Mouse (Mus musculus): Measurements from ENCODE around the gene Abcg1.
A peak's percentile ranks its signal among the peaks of the same experiment; 100 is the strongest.

Abcg1 gene

DNA sequence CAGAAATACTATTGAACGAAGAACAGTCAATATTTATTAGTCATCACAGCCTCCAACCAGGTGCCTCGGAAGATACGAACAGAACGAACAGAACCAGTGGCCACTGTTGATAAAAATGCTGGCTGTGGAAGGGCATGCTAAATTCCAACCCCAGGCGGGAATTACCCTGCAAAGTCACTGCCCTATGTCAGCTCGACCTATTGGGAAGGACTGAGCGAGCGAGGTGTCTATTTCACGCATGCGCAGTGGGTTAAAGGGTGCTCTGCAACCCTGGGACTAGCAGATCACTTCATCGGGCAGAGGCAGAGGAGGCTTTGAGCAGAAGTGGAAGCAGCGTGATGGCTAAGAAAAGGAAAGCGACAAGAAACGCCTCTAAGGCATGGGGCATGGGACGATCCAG is 76.3 kb downstream of the Abcg1 start:
- peak; percentile 12 for DNase-seq

DNA sequence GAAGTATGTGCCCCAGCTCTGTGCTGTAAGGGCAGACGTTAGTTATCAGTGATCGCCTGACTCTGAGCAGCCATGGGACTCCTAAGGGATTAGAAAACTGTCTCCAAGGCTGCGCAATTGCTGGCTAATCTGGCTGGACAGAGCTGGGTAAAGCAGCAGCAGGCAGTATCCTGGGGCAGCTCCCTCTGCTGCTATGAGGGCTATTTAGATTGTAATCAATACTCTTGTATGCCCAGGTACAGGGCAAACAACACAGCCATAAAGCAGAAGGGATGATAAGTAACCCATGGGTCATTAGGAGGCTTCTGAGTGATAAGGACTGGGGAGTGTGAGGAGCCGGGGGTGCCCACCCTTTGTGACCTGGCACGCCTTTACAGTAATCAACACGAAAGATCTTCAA is 77.4 kb downstream of the Abcg1 start:
- no peak for DNase-seq

DNA sequence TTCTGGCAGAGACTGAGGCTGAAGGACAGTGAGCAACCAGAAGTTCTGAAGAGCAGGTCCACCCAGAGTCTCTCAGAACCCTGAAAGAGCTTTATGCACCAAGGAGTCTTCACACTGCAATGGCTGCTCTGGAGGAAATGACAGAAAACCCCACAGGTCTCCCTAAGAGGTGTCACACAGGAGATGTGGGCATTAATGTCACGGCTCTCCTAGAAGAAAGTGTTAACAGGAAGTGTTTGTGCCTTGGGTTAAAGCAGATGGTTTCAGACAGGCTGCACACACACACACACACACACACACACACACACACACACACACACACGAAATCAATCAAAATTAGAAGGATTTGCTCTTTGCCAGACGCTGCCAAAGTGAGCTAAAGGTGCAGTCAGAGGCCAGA is 78.8 kb downstream of the Abcg1 start:
- peak; percentile 13 for DNase-seq

DNA sequence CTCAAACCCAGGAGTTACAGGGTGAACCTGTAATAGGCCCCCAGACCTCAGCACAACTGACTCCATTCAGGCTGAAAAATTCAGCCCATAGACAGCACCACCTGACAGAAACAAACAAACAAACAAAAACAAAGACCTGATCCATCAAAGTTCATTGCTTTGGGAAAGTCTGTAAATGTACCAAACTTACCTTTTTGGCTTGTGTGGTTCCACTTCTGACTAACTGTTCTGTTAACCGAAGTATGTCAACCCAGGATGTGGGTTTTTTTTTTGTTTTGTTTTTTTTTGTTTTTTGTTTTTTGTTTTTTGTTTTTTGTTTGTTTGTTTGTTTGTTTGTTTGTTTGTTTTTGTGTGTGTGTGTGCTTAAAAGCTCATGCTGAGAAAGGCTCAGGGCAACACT is 79.3 kb downstream of the Abcg1 start:
- DNase-seq, result no peak

DNA sequence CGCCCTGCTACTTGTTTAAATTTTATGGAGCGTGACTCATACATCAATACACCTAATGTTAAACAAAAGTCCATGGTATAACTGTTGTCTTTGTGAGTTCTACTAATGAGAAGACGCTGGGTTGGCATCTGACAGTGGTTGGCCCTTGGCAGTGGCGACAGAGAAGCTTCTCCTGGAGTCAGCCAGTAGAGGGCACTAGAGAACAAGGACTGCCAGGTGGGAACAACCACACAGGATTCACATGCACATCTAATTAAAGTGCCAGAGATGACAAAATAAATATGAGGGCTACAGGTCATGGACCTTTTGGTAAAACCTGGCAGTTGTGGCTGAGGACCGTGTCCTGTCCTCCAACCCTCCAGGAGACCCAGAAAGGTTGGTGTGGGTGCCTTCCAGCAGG is 80.9 kb downstream of the Abcg1 start:
- DNase-seq, result peak; percentile 88

DNA sequence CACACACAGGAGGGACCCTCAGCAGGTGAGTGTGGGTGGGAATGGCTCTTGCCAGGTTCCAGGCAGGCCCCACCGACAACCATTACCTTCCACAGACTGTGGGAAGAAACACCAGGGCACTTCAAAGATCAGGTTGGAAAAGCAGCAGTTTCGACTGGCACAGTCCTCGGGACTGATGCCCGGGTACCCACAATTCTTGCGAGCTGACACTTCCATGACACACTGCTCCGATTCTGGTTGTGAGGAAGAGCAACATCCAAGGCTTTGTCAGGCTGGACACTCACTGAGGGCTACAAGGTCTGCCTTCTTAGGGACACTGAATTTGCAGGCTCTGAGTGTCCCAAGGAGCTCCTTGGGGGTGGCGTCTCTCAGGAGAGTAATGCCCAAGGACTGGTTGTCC is 84.6 kb downstream of the Abcg1 start:
- no peak for DNase-seq

DNA sequence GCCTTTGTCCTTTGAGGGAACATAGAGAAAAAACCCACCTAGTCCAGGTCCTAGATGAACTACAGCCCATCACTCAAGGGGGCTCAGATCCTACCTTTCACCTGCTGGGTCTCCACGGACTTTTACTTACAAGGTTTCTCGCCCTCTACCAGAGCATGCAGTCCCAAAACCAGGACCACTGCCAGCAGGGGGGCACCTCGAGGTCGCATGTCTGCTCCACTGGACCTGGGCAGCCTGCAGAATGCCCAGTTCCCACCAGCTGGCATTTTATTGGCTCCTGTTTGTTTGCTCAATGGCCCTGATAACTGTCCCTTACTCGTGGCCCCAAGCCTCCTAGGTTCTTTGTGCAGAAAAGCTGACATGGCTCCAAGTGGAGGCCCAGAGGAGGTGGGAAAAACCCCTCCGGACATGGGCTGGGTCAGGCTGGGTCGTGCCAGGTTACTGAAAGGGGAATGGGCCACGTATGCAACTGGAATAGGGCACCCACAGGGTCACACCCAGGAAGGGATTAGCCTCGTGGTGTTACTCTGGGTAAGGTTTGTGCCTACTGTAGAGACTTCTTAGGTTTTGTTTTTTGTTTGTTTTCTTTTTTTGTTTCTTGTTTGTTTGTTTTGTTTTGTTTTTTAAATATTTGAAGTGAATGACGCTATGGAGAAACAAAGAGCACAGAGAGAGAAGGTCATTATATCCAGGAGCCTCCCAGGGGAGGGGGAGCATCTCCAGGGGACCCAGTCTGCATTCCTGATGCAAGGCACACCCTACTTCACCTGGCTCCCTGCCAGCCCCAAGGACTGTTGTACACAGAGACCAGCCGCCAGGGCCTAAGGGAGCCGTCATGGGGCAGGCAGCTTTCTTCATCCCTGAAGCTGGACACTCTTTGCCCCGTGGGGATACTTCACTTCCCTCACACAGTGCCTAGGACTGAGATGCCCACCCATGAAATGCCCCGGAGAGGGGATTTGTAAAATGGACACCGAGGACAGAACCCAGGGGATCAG is 86.9 kb downstream of the Abcg1 start, which contains the start of gene Tff2:
Gene Tff2 (minus strand): TSS at position 243 of the 998 bp plus-strand sequence.
- no peak for DNase-seq

DNA sequence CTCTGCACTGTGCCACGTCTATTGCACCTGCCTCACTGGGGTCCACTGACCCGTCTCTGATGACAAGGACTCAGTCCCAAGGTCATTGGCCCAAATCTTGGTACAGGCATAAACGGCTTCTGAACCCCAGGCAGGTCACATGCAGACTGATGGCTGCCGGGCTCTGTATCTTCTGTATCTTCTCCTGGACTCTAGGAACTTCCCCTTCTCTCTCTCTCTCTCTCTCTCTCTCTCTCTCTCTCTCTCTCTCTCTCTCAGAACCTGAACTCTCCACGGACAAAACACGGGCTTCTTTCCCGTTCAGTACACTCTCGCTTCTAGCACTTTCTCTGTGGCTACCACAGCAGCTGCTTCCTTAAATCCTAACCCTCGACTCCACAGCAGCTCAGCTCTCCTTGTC is 88.5 kb downstream of the Abcg1 start:
- no peak for DNase-seq

DNA sequence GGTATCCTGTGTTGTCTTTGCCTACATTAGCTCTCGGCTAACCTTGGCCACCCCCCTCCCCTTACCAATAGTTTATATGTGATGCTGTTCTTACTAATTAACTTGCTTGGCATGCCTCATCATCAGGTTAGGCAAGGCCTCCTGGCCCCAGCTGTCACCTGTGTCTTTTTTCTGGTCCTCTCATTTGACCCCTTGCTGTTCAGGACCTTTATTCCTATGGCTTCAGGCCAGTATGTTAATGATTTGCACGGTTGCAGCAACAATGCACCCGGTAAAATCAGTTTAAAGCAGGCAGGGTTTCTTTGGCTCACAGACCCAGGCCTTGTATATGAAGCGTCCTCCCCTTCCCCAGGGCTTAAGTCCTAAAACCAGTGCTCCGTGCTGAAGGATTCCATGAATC is 95.0 kb downstream of the Abcg1 start:
- DNase-seq, result no peak

DNA sequence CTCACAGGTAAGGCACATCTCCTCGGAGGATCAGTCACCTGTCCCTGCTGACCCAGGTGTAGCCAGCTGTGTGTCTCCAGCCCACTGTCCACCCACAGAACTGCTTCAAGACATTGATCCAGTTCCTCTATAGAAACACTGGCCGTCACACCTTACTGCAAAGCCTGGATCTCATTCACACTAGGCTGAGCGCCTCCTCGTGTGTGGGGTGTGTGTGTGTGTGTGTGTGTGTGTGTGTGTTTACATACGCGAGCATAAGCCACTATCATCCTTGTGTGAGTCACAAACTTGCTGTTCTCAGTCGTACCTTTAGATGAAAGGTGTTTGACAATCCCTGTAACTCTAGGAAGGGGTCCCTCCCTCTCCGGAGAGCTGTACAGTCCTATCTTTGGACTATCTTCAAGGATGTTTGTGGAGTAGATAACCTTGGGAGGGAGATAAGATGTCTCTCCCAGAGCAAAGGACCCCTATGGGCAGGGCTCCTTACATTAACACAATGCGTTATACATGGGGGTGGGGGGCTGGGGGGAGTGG is 95.6 kb downstream of the Abcg1 start:
- DNase-seq, result no peak

DNA sequence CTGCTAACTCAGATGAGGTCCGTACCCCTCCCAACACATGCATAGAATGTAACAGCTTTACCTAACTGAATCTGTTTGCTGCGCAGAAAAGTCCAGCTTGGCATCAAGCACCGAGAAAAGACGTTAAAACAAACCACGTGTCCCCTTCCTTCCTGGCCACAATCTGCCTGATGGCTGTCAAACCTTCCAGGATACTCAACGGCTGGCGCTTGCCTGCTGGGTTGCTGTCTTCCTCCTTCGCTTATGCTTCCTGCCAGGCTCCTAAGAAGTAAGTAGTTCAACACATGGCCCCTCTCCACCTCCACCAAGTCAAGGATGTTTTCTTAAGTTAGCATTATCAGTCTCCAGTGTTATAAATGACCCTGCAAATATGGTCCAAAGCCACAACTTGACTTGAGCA is 96.3 kb downstream of the Abcg1 start:
- DNase-seq, result no peak

DNA sequence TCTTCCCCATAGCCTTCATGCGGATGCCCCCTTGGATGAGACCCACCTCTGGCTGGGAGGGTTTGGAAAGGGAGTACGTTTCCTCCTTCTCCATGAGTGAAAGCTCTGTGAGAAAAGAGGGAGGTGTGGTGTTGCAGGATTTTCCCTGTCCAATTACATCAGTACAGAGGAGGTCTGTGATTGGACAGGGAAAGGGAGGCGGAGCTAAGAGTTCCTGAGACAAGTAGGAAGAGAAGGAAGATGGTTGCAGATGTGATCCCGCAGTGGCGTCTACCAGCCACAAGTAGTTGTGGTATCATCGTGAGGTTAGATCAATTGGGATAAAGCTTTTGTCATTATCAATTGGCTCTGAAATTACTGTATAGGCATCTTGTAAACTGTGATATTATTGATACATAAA is 100.4 kb downstream of the Abcg1 start:
- DNase-seq, result no peak

DNA sequence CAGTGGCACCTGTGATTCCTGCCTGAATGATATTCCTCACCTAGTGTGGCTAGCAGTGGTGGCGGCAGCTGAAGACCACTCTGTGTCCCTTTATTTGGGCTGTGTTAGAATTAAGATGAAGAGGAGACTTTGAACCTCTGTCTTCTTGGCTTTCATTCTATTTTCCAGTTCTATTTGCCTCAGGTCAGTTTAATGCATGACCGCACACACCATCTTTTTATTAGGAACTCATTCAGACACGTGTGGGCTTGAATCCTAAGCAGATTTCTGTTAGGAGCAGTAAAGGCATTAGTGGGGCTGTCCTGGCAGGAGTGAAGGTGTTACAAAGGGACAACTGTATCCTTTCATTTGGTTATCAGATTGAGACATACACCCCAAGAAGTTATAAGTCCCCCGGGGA is 102.8 kb downstream of the Abcg1 start:
- DNase-seq, result no peak

DNA sequence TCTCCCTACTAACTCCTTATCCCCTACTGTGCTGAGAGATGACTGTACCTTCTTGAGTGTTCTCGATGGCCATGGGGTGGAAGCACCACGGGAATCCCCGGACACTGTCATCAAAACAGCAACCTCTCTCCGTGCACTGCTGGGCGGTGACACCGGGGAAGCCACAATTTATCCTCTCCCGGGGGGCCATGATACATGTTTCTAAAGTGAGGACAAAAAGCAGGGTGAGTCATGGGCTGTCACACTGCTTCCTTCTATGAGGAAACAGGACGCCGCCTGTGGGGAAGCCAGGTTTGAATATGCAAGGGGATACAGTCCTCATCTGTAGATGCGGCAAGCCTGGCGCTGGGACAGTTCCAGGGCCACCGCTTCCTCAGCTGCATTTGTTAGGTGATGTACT is 105.1 kb downstream of the Abcg1 start:
- DNase-seq, result no peak

DNA sequence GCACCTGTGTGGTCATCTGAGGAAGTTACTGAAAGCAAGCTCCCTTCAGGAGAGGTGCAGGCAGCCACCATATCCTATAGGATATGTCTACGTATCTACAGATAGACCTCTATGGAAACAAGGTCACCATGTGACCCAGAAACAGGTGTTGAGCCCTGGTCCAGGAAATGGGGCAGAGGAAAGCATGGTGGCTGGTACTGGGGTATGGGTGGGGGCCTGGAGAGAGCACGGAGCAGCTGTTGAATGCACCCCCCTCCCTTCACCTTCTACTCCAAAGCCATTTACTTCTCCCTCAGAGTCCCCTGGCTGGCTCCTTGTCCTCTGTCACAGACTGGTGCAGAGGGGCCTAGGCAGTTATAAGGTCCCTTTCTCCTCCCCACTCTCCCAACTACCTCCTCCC is 106.3 kb downstream of the Abcg1 start:
- no peak for DNase-seq

DNA sequence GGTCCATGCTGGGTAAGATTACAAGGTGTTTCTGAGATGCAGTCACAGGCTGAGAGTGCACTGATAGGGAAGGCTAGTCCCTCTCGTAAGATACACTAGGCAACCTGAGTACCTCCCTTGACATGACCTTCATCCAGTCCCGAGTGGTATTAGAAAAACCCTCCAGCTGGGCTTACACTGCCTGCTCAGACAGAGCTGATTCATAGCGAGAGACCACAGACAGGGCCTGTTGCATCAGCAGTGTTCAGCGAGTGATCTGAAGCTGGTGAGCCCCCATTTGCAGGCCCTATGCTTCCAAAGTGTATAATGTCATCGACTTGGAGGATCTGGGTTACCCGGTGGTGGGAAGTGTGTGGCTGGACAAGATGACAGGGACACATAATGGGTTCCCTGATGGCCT is 107.7 kb downstream of the Abcg1 start, which contains the start of gene Tff1:
Gene Tff1 (minus strand): TSS at position 151 of the 400 bp plus-strand sequence.
- DNase-seq, result no peak
